Mouse (Mus musculus): ENCODE measurements around the gene Ddx28. TPM values are rescaled to one million over a fixed set of nuclear protein-coding genes. Genes with fewer than 3 reads are reported as not detected.

The Ddx28 gene
- total RNA-seq, 2 experiments from 2014 or later: 0.77 to 1.9 TPM

- ATAC-seq (replicated peaks; ENCODE audit: low FRiP score, poor library complexity, severe bottlenecking): no peak
Measured at GRCm38 (mm10) chr8:105975363-105975762, 36.3 kb downstream of the Ddx28 start.

GRCm38 (mm10) chr8:105971019-105971720, 40.5 kb downstream of the Ddx28 start:
- no peak for ATAC-seq (replicated peaks; ENCODE audit: low FRiP score, poor library complexity, severe bottlenecking)

GRCm38 (mm10) chr8:105969367-105969766, 42.3 kb downstream of the Ddx28 start:
- ATAC-seq (replicated peaks; ENCODE audit: low FRiP score, poor library complexity, severe bottlenecking): no peak

GRCm38 (mm10) chr8:105966692-105967311, 44.9 kb downstream of the Ddx28 start:
- ATAC-seq (replicated peaks; ENCODE audit: low FRiP score, poor library complexity, severe bottlenecking): peak; percentile 63

GRCm38 (mm10) chr8:105965905-105966341, 45.8 kb downstream of the Ddx28 start, which contains the start of gene Slc12a4:
Slc12a4 (minus strand) TSS chr8:105966097.
- ATAC-seq (replicated peaks; ENCODE audit: low FRiP score, poor library complexity, severe bottlenecking): peak; percentile 40

- ATAC-seq (replicated peaks; ENCODE audit: low FRiP score, poor library complexity, severe bottlenecking): no peak
Measured at GRCm38 (mm10) chr8:105965266-105965904, 46.3 kb downstream of the Ddx28 start.

- 0 out of 2 replicates have a peak, but pooled peaks have one; percentile 3 for ATAC-seq (replicated peaks; ENCODE audit: low FRiP score, poor library complexity, severe bottlenecking)
Measured at GRCm38 (mm10) chr8:105964506-105965265, 47.0 kb downstream of the Ddx28 start.

GRCm38 (mm10) chr8:105961536-105961935, 50.1 kb downstream of the Ddx28 start:
- ATAC-seq (replicated peaks; ENCODE audit: low FRiP score, poor library complexity, severe bottlenecking): no peak

- ATAC-seq (replicated peaks; ENCODE audit: low FRiP score, poor library complexity, severe bottlenecking): peak; percentile 54
Measured at GRCm38 (mm10) chr8:105961101-105961500, 50.6 kb downstream of the Ddx28 start.

Other genes starting within 250 kb of the Ddx28 start
- gene Ranbp10, start 184.5 kb downstream of the Ddx28 start, total RNA-seq (2015; ENCODE audit: low replicate concordance): 514 and 565 TPM in 2 replicates
- 620 and 633 TPM in 2 replicates for gene Ranbp10, start 184.5 kb downstream of the Ddx28 start, total RNA-seq (2017; ENCODE audit: low replicate concordance)
- gene Tsnaxip1, start 184.2 kb downstream of the Ddx28 start, total RNA-seq (2015; ENCODE audit: low replicate concordance): 1.0 and 1.2 TPM in 2 replicates
- gene Tsnaxip1, start 184.2 kb downstream of the Ddx28 start, total RNA-seq (2017; ENCODE audit: low replicate concordance): 2.5 and 3.2 TPM in 2 replicates
- 13.1 and 15.9 TPM in 2 replicates for gene Cenpt, start 158.6 kb downstream of the Ddx28 start, total RNA-seq (2015; ENCODE audit: low replicate concordance)
- gene Cenpt, start 158.6 kb downstream of the Ddx28 start, total RNA-seq (2017; ENCODE audit: low replicate concordance): 9.6 and 11.3 TPM in 2 replicates
- gene Thap11, start 156.8 kb downstream of the Ddx28 start, total RNA-seq (2015; ENCODE audit: low replicate concordance): 6.3 and 16.3 TPM in 2 replicates
- 7.1 and 8.3 TPM in 2 replicates for gene Thap11, start 156.8 kb downstream of the Ddx28 start, total RNA-seq (2017; ENCODE audit: low replicate concordance)
- gene Nutf2, start 151.3 kb downstream of the Ddx28 start, total RNA-seq (2015; ENCODE audit: low replicate concordance): 48.1 and 55.3 TPM in 2 replicates
- gene Nutf2, start 151.3 kb downstream of the Ddx28 start, total RNA-seq (2017; ENCODE audit: low replicate concordance): 5.7 and 8.9 TPM in 2 replicates
- 4.0 and 9.2 TPM in 2 replicates for gene Edc4, start 131.0 kb downstream of the Ddx28 start, total RNA-seq (2015; ENCODE audit: low replicate concordance)
- 12.4 and 17.6 TPM in 2 replicates for gene Edc4, start 131.0 kb downstream of the Ddx28 start, total RNA-seq (2017; ENCODE audit: low replicate concordance)
- gene Nrn1l, start 118.3 kb downstream of the Ddx28 start, total RNA-seq (2015; ENCODE audit: low replicate concordance): not detected in 2 replicates
- gene Nrn1l, start 118.3 kb downstream of the Ddx28 start, total RNA-seq (2017; ENCODE audit: low replicate concordance): not detected in 2 replicates
- 6.3 TPM in 2 replicates for gene Pskh1, start 111.4 kb downstream of the Ddx28 start, total RNA-seq (2015; ENCODE audit: low replicate concordance)
- 6.1 and 6.7 TPM in 2 replicates for gene Pskh1, start 111.4 kb downstream of the Ddx28 start, total RNA-seq (2017; ENCODE audit: low replicate concordance)
- gene Ctrl, start 78.0 kb downstream of the Ddx28 start, total RNA-seq (2015; ENCODE audit: low replicate concordance): not detected in 2 replicates
- gene Ctrl, start 78.0 kb downstream of the Ddx28 start, total RNA-seq (2017; ENCODE audit: low replicate concordance): not detected in 2 replicates
- gene Psmb10, start 73.4 kb downstream of the Ddx28 start, total RNA-seq (2015; ENCODE audit: low replicate concordance): 22.9 and 51.4 TPM in 2 replicates
- gene Psmb10, start 73.4 kb downstream of the Ddx28 start, total RNA-seq (2017; ENCODE audit: low replicate concordance): 7.2 and 13.2 TPM in 2 replicates
- 1.3 TPM in 1 of 2 replicates, not detected in the other for gene Lcat, start 68.5 kb downstream of the Ddx28 start, total RNA-seq (2015; ENCODE audit: low replicate concordance)
- not detected in 2 replicates for gene Lcat, start 68.5 kb downstream of the Ddx28 start, total RNA-seq (2017; ENCODE audit: low replicate concordance)
- gene Slc12a4, start 45.8 kb downstream of the Ddx28 start, total RNA-seq (2015; ENCODE audit: low replicate concordance): 4.0 and 7.9 TPM in 2 replicates
- 0.68 and 1.4 TPM in 2 replicates for gene Slc12a4, start 45.8 kb downstream of the Ddx28 start, total RNA-seq (2017; ENCODE audit: low replicate concordance)
- not detected in 2 replicates for gene Dpep3, start 32.5 kb downstream of the Ddx28 start, total RNA-seq (2015; ENCODE audit: low replicate concordance)
- not detected in 2 replicates for gene Dpep3, start 32.5 kb downstream of the Ddx28 start, total RNA-seq (2017; ENCODE audit: low replicate concordance)
- 3.7 and 6.3 TPM in 2 replicates for gene Dus2, start 20.5 kb downstream of the Ddx28 start, total RNA-seq (2015; ENCODE audit: low replicate concordance)
- gene Dus2, start 20.5 kb downstream of the Ddx28 start, total RNA-seq (2017; ENCODE audit: low replicate concordance): 5.9 and 8.9 TPM in 2 replicates
- not detected in 2 replicates for gene Dpep2nb, start 5.9 kb downstream of the Ddx28 start, total RNA-seq (2015; ENCODE audit: low replicate concordance)
- gene Dpep2nb, start 5.9 kb downstream of the Ddx28 start, total RNA-seq (2017; ENCODE audit: low replicate concordance): not detected in 2 replicates
- 52.2 and 56.7 TPM in 2 replicates for gene Nfatc3, start 47.0 kb upstream of the Ddx28 start, total RNA-seq (2015; ENCODE audit: low replicate concordance)
- 24.5 and 32.7 TPM in 2 replicates for gene Nfatc3, start 47.0 kb upstream of the Ddx28 start, total RNA-seq (2017; ENCODE audit: low replicate concordance)
- not detected in 2 replicates for gene Esrp2, start 125.1 kb upstream of the Ddx28 start, total RNA-seq (2015; ENCODE audit: low replicate concordance)
- not detected in 2 replicates for gene Esrp2, start 125.1 kb upstream of the Ddx28 start, total RNA-seq (2017; ENCODE audit: low replicate concordance)
- 5.2 and 6.3 TPM in 2 replicates for gene Pla2g15, start 138.5 kb upstream of the Ddx28 start, total RNA-seq (2015; ENCODE audit: low replicate concordance)
- 3.1 and 5.4 TPM in 2 replicates for gene Pla2g15, start 138.5 kb upstream of the Ddx28 start, total RNA-seq (2017; ENCODE audit: low replicate concordance)
- gene Slc7a6, start 157.0 kb upstream of the Ddx28 start, total RNA-seq (2015; ENCODE audit: low replicate concordance): 2.5 and 3.8 TPM in 2 replicates
- gene Slc7a6, start 157.0 kb upstream of the Ddx28 start, total RNA-seq (2017; ENCODE audit: low replicate concordance): 2.2 and 2.5 TPM in 2 replicates
- 3.3 and 23.6 TPM in 2 replicates for gene Slc7a6os, start 199.1 kb upstream of the Ddx28 start, total RNA-seq (2015; ENCODE audit: low replicate concordance)
- gene Slc7a6os, start 199.1 kb upstream of the Ddx28 start, total RNA-seq (2017; ENCODE audit: low replicate concordance): 14.6 and 19.7 TPM in 2 replicates
- 0.77 and 3.1 TPM in 2 replicates for gene Prmt7, start 199.1 kb upstream of the Ddx28 start, total RNA-seq (2015; ENCODE audit: low replicate concordance)
- 3.2 and 7.5 TPM in 2 replicates for gene Prmt7, start 199.1 kb upstream of the Ddx28 start, total RNA-seq (2017; ENCODE audit: low replicate concordance)

All from erythroblast, adult 5-6 weeks (primary cell).